Mouse (Mus musculus): ENCODE measurements around the gene Hnrnph3. TPM values are rescaled to one million over a fixed set of nuclear protein-coding genes. Genes with fewer than 3 reads are reported as not detected.

The Hnrnph3 gene
- polyA plus RNA-seq, 1 experiment from 2014 or later, result 42.8 TPM

GRCm38 (mm10) chr10:63032267-63032666 is 8.2 kb upstream of the Hnrnph3 start:
- H3K4me1 ChIP-seq (ENCODE audit: control insufficient read depth in 2 of 2, insufficient read depth in 2 of 2, low read length in 2 of 2), result no peaks in the 10 kb centered on the region
- no peak overlapping the region for H3K4me2 ChIP-seq (ENCODE audit: low read length)
- H3K9ac ChIP-seq (ENCODE audit: low read length), result no peak overlapping the region
- no peaks in the 10 kb centered on the region for H3K27me3 ChIP-seq (ENCODE audit: control insufficient read depth, insufficient read depth, low read length)
- WGBS, result 86% methylated on average over 3 of the region's 3 CpGs
- no peak for ATAC-seq (ENCODE audit: insufficient number of reproducible peaks, insufficient read depth, low FRiP score, low read depth)
- no peak overlapping the region for H3K27ac ChIP-seq (replicated peaks in 1 of 2; ENCODE audit: control insufficient read depth in 1 of 2, insufficient read depth in 1 of 2, low read depth in 2 of 2, low read length in 2 of 2)
- no peaks in the 10 kb centered on the region for H3K9me3 ChIP-seq (ENCODE audit: control insufficient read depth, low read length)
- H3K4me3 ChIP-seq (ENCODE audit: control insufficient read depth in 1 of 2, insufficient read depth in 1 of 2, low read depth in 1 of 2, low read length in 2 of 2), result no peak overlapping the region
- H3K36me3 ChIP-seq (ENCODE audit: control insufficient read depth, insufficient read depth, low read length), result no peaks in the 10 kb centered on the region

DNA sequence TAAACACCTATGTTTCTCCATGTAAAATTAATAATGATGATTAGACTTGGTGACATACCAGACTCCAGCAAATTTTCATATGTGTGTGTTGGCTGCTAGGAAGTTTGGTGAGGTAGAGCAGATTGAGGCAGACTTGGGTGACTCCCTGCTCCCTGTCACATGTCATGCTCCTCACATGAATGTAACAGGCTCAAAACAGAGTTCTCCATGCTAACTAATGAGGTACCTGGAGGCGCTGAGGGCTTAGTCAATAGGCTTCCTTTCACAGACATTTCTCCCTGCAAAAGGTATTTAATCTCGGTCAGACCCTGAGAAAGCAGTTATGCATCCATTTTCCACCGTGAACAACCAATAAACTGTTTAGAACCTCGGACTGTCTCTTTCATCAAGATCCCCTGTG is 4.4 kb upstream of the Hnrnph3 start:
- Histone ChIP-seq H3K9ac (ENCODE audit: low read length) (no peak overlapping the region), H3K36me3 (ENCODE audit: control insufficient read depth, insufficient read depth, low read length) (no peaks in the 10 kb centered on the region), H3K27ac (replicated peaks in 1 of 2; ENCODE audit: control insufficient read depth in 1 of 2, insufficient read depth in 1 of 2, low read depth in 2 of 2, low read length in 2 of 2) (no peak overlapping the region), H3K4me3 (ENCODE audit: control insufficient read depth in 1 of 2, insufficient read depth in 1 of 2, low read depth in 1 of 2, low read length in 2 of 2) (no peak overlapping the region), H3K27me3 (ENCODE audit: control insufficient read depth, insufficient read depth, low read length) (no peaks in the 10 kb centered on the region), H3K4me1 (ENCODE audit: control insufficient read depth in 2 of 2, insufficient read depth in 2 of 2, low read length in 2 of 2) (peaks cover 3 to 8% of the 10 kb centered on the region in 2 experiments), H3K4me2 (ENCODE audit: low read length) (no peak overlapping the region), H3K9me3 (ENCODE audit: control insufficient read depth, low read length) (no peaks in the 10 kb centered on the region)
- WGBS, result 80% methylated on average over 4 of the region's 4 CpGs
- ATAC-seq (ENCODE audit: insufficient number of reproducible peaks, insufficient read depth, low FRiP score, low read depth), result no peak

GRCm38 (mm10) chr10:63027376-63028161 is 3.6 kb upstream of the Hnrnph3 start:
- Histone ChIP-seq H3K27ac (replicated peaks in 1 of 2; ENCODE audit: control insufficient read depth in 1 of 2, insufficient read depth in 1 of 2, low read depth in 2 of 2, low read length in 2 of 2) (no peak overlapping the region), H3K36me3 (ENCODE audit: control insufficient read depth, insufficient read depth, low read length) (no peaks in the 10 kb centered on the region), H3K4me3 (ENCODE audit: control insufficient read depth in 1 of 2, insufficient read depth in 1 of 2, low read depth in 1 of 2, low read length in 2 of 2) (no peak overlapping the region), H3K9me3 (ENCODE audit: control insufficient read depth, low read length) (no peaks in the 10 kb centered on the region), H3K27me3 (ENCODE audit: control insufficient read depth, insufficient read depth, low read length) (no peaks in the 10 kb centered on the region), H3K4me2 (ENCODE audit: low read length) (no peak overlapping the region), H3K9ac (ENCODE audit: low read length) (no peak overlapping the region), H3K4me1 (ENCODE audit: control insufficient read depth in 2 of 2, insufficient read depth in 2 of 2, low read length in 2 of 2) (peaks cover 3 to 8% of the 10 kb centered on the region in 2 experiments)
- WGBS, result 89% methylated on average over 10 of the region's 10 CpGs
- ATAC-seq (ENCODE audit: insufficient number of reproducible peaks, insufficient read depth, low FRiP score, low read depth), result no peak

- ATAC-seq (ENCODE audit: insufficient number of reproducible peaks, insufficient read depth, low FRiP score, low read depth), result no peak
- Histone ChIP-seq H3K9ac (ENCODE audit: low read length) (no peak overlapping the region), H3K36me3 (ENCODE audit: control insufficient read depth, insufficient read depth, low read length) (no peaks in the 10 kb centered on the region), H3K27ac (replicated peaks in 1 of 2; ENCODE audit: control insufficient read depth in 1 of 2, insufficient read depth in 1 of 2, low read depth in 2 of 2, low read length in 2 of 2) (no peak overlapping the region), H3K4me1 (ENCODE audit: control insufficient read depth in 2 of 2, insufficient read depth in 2 of 2, low read length in 2 of 2) (peaks cover 5 to 12% of the 10 kb centered on the region in 2 experiments), H3K4me3 (ENCODE audit: control insufficient read depth in 1 of 2, insufficient read depth in 1 of 2, low read depth in 1 of 2, low read length in 2 of 2) (no peak overlapping the region), H3K27me3 (ENCODE audit: control insufficient read depth, insufficient read depth, low read length) (no peaks in the 10 kb centered on the region), H3K4me2 (ENCODE audit: low read length) (no peak overlapping the region), H3K9me3 (ENCODE audit: control insufficient read depth, low read length) (no peaks in the 10 kb centered on the region)
- 87% methylated on average over 6 of the region's 6 CpGs for WGBS
These were observed 2.8 kb upstream of the Hnrnph3 start for GRCm38 (mm10) chr10:63026795-63027160.

- WGBS, result 56% methylated on average over 8 of the region's 8 CpGs
- Histone ChIP-seq H3K27ac (replicated peaks in 1 of 2; ENCODE audit: control insufficient read depth in 1 of 2, insufficient read depth in 1 of 2, low read depth in 2 of 2, low read length in 2 of 2) (no peak overlapping the region), H3K9ac (ENCODE audit: low read length) (no peak overlapping the region)
These were observed 2.3 kb upstream of the Hnrnph3 start for GRCm38 (mm10) chr10:63026156-63026794.

DNA sequence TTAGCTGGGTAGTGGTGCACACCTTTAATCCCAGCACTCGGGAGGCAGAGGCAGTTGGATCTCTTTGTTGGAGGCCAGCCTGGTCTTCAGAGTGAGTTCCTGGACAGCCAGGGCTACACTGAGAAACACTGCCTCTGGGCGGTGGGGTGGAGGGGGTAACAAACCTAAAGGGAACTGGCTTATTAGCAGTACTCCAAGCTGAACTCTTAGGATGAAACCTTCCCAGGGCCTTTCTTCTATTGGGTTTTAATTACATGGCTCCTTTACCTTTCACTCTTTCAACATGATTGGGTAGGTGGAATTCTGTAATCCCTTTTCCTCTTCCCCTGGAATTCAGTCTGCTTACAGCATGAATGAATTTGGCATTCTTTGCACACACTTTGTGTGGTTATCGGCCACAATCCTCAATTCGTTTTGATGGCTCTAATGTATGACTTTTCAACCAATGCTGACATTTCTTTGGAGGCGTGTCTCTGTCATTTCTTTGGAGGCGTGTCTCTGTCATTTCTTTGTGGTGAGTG is 1.5 kb upstream of the Hnrnph3 start:
- Histone ChIP-seq H3K9me3 (ENCODE audit: control insufficient read depth, low read length) (no peaks in the 10 kb centered on the region), H3K36me3 (ENCODE audit: control insufficient read depth, insufficient read depth, low read length) (no peaks in the 10 kb centered on the region), H3K4me3 (ENCODE audit: control insufficient read depth in 1 of 2, insufficient read depth in 1 of 2, low read depth in 1 of 2, low read length in 2 of 2) (no peak overlapping the region), H3K27me3 (ENCODE audit: control insufficient read depth, insufficient read depth, low read length) (no peaks in the 10 kb centered on the region), H3K4me1 (ENCODE audit: control insufficient read depth in 2 of 2, insufficient read depth in 2 of 2, low read length in 2 of 2) (peaks cover 7 to 23% of the 10 kb centered on the region in 2 experiments), H3K27ac (replicated peaks in 1 of 2; ENCODE audit: control insufficient read depth in 1 of 2, insufficient read depth in 1 of 2, low read depth in 2 of 2, low read length in 2 of 2) (peak overlapping the region in 1 of 2 experiments; percentile 100; a peak in 2 of 4 replicates), H3K9ac (ENCODE audit: low read length) (no peak overlapping the region), H3K4me2 (ENCODE audit: low read length) (peak overlapping the region; percentile 72)
- 82% methylated on average over 6 of the region's 6 CpGs for WGBS
- ATAC-seq (ENCODE audit: insufficient number of reproducible peaks, insufficient read depth, low FRiP score, low read depth), result no peak

More at GRCm38 (mm10) chr10:63026156-63026794, 2.3 kb upstream of the Hnrnph3 start:
- no peaks in the 10 kb centered on the region for H3K27me3 ChIP-seq (ENCODE audit: control insufficient read depth, insufficient read depth, low read length)
- H3K9me3 ChIP-seq (ENCODE audit: control insufficient read depth, low read length), result no peaks in the 10 kb centered on the region
- peaks cover 5 to 17% of the 10 kb centered on the region in 2 experiments for H3K4me1 ChIP-seq (ENCODE audit: control insufficient read depth in 2 of 2, insufficient read depth in 2 of 2, low read length in 2 of 2)
- ATAC-seq (ENCODE audit: insufficient number of reproducible peaks, insufficient read depth, low FRiP score, low read depth), result no peak
- H3K4me2 ChIP-seq (ENCODE audit: low read length), result no peak overlapping the region
- H3K4me3 ChIP-seq (ENCODE audit: control insufficient read depth in 1 of 2, insufficient read depth in 1 of 2, low read depth in 1 of 2, low read length in 2 of 2), result no peak overlapping the region
- no peaks in the 10 kb centered on the region for H3K36me3 ChIP-seq (ENCODE audit: control insufficient read depth, insufficient read depth, low read length)

GRCm38 (mm10) chr10:63025016-63025415 is 999 bp upstream of the Hnrnph3 start:
- Histone ChIP-seq H3K36me3 (ENCODE audit: control insufficient read depth, insufficient read depth, low read length) (no peaks in the 10 kb centered on the region), H3K4me3 (ENCODE audit: control insufficient read depth in 1 of 2, insufficient read depth in 1 of 2, low read depth in 1 of 2, low read length in 2 of 2) (peak overlapping the region in 1 of 2 experiments; percentile 97; a peak in 2 of 4 replicates)

More at GRCm38 (mm10) chr10:63025016-63025415, 999 bp upstream of the Hnrnph3 start:
- peak overlapping the region; percentile 72 for H3K4me2 ChIP-seq (ENCODE audit: low read length)
- H3K9ac ChIP-seq (ENCODE audit: low read length), result peak overlapping the region; percentile 80
- peaks cover 7 to 27% of the 10 kb centered on the region in 2 experiments for H3K4me1 ChIP-seq (ENCODE audit: control insufficient read depth in 2 of 2, insufficient read depth in 2 of 2, low read length in 2 of 2)
- ATAC-seq (ENCODE audit: insufficient number of reproducible peaks, insufficient read depth, low FRiP score, low read depth), result no peak
- 42% methylated on average over 2 of the region's 2 CpGs for WGBS
- H3K27me3 ChIP-seq (ENCODE audit: control insufficient read depth, insufficient read depth, low read length), result no peaks in the 10 kb centered on the region
- no peaks in the 10 kb centered on the region for H3K9me3 ChIP-seq (ENCODE audit: control insufficient read depth, low read length)
- peak overlapping the region; percentile 8 to 100; a peak in 3 of 4 replicates for H3K27ac ChIP-seq (replicated peaks in 1 of 2; ENCODE audit: control insufficient read depth in 1 of 2, insufficient read depth in 1 of 2, low read depth in 2 of 2, low read length in 2 of 2)

Measured in heart, embryonic 14.5 days (tissue).